Mouse (Mus musculus): ENCODE measurements around the gene Ckmt1.

DNA sequence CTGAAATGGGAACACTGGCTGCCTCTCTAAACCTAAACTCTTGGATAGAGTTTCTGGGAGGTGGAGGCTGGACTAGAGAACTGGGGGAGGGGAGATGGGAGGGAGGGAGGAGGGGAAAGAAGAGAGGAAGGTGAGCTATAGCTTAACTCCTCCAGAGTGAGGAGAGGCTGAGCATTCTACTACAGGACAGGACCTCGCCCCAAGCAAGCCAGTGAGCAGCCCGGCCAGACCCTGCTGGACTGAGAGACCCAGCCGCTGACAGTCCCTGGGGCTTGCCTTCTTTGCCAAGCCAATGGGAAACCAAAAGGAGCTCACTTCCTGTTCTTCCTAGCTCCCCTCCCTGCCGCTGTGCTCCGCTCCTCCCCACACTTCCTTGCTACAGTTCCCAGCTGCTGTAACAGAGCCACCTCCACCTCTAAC is 48.5 kb upstream of the Ckmt1 start:
- TF ChIP-seq POLR2A (IDR thresholded peaks at IDR 0.05; ENCODE audit: borderline replicate concordance, extremely low read depth, insufficient read depth, insufficient read length, poor library complexity, severe bottlenecking) (no peak), CTCF (IDR thresholded peaks at IDR 0.05; ENCODE audit: borderline replicate concordance, extremely low read depth, insufficient read depth, insufficient read length) (no peak)
